Comparison of ENCODE assay signal across 31 mouse cellular contexts in the genomic region with DNA sequence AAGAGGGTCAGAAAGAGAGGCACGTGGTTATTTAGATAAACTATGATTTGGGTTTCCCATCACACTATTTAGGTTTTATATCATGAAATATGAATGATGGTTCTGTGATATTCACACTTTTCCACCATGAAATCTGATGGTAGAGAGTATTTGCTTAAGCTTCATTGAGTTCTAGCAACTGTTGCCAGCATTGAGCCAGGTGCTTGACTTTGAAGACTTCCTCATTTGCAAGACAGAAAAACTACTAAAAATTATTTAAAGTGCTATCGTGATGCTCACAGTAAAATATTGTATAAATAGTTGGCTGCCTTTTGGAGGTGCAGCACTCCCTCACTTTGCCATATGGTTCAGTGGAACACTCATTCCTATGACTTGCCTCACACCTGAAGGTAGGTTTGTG. TPM values are rescaled to one million over a fixed set of nuclear protein-coding genes. Genes with fewer than 3 reads are reported as not detected.
"Had no signal": no experiment of that assay in that cellular context is flagged by ENCODE, and none has a peak within 500 bp of the region (broad histone marks: within the 10 kb centered on the region; RNA-seq: fewer than 3 reads in every experiment).

No protein-coding gene starts in this region.

- DNase-seq: gastrocnemius, postnatal 25 days; heart, adult 2 months; heart, postnatal 10 days; heart, postnatal 4 days; kidney, adult 18-20 months; kidney, adult 8-10 months; kidney, postnatal 10 days; kidney, postnatal 25 days; kidney, postnatal 4 days; liver, embryonic 13.5 days had no signal

- H3K4me3 ChIP-seq: heart, adult 2 months; heart, embryonic 10.5 days; heart, embryonic 12.5 days; hindbrain, embryonic 10.5 days; hindbrain, embryonic 12.5 days; intestine, embryonic 15.5 days; layer of hippocampus, adult 2 months; left cerebral cortex, adult 2 months; limb, embryonic 10.5 days; limb, embryonic 12.5 days; liver, embryonic 13.5 days; liver, embryonic 15.5 days had no signal

- H3K4me2 ChIP-seq: heart, embryonic 12.5 days; hindbrain, embryonic 12.5 days; hindbrain, embryonic 14.5 days; intestine, embryonic 15.5 days; limb, embryonic 12.5 days; liver, embryonic 13.5 days; liver, embryonic 15.5 days had no signal

- ATAC-seq: hindbrain, embryonic 16.5 days; inflammation-experienced regulatory T-cells, adult 6 months; intestine, embryonic 15.5 days; intestine, postnatal 0 days had no signal

- H3K27ac ChIP-seq: heart, adult 2 months; heart, embryonic 10.5 days; hindbrain, embryonic 10.5 days; hindbrain, embryonic 12.5 days; hindbrain, embryonic 14.5 days; intestine, embryonic 15.5 days; layer of hippocampus, adult 2 months; limb, embryonic 10.5 days; limb, embryonic 12.5 days; liver, embryonic 13.5 days; liver, embryonic 15.5 days had no signal

- H3K9me3 ChIP-seq: heart, embryonic 10.5 days; heart, embryonic 12.5 days; hindbrain, embryonic 10.5 days; hindbrain, embryonic 12.5 days; intestine, embryonic 15.5 days; limb, embryonic 10.5 days; limb, embryonic 12.5 days; liver, embryonic 13.5 days; liver, embryonic 15.5 days had no signal

- H3K27me3 ChIP-seq: heart, embryonic 12.5 days; hindbrain, embryonic 12.5 days; intestine, embryonic 15.5 days; limb, embryonic 12.5 days; liver, embryonic 13.5 days; liver, embryonic 15.5 days had no signal

- H3K9ac ChIP-seq: heart, embryonic 12.5 days; hindbrain, embryonic 12.5 days; hindbrain, embryonic 14.5 days; intestine, embryonic 15.5 days; limb, embryonic 12.5 days; liver, embryonic 13.5 days; liver, embryonic 15.5 days had no signal

- H3K36me3 ChIP-seq: heart, embryonic 10.5 days; heart, embryonic 12.5 days; hindbrain, embryonic 10.5 days; hindbrain, embryonic 12.5 days; intestine, embryonic 15.5 days; limb, embryonic 12.5 days; liver, embryonic 15.5 days had no signal

- H3K4me1 ChIP-seq: hindbrain, embryonic 12.5 days; intestine, embryonic 15.5 days; limb, embryonic 10.5 days; limb, embryonic 12.5 days had no signal

RNA-seq across cellular contexts. Expression of a gene that starts 49.1 kb away (rescaled TPM):
- total RNA-seq: gastrocnemius, adult 18-20 months; gastrocnemius, adult 8-10 months; gastrocnemius, postnatal 25 days; granulocyte monocyte progenitor cell, adult 5-6 weeks; heart, adult 2 months; heart, postnatal 10 days; heart, postnatal 25 days; heart, postnatal 4 days; layer of hippocampus, postnatal 25 days; left cerebral cortex, adult 2 months; liver, adult 2 months had no signal
- polyA plus RNA-seq: heart, adult 2 months; heart, embryonic 16.5 days had no signal
